Mouse (Mus musculus): Measurements from ENCODE around the gene Orm1.

DNA sequence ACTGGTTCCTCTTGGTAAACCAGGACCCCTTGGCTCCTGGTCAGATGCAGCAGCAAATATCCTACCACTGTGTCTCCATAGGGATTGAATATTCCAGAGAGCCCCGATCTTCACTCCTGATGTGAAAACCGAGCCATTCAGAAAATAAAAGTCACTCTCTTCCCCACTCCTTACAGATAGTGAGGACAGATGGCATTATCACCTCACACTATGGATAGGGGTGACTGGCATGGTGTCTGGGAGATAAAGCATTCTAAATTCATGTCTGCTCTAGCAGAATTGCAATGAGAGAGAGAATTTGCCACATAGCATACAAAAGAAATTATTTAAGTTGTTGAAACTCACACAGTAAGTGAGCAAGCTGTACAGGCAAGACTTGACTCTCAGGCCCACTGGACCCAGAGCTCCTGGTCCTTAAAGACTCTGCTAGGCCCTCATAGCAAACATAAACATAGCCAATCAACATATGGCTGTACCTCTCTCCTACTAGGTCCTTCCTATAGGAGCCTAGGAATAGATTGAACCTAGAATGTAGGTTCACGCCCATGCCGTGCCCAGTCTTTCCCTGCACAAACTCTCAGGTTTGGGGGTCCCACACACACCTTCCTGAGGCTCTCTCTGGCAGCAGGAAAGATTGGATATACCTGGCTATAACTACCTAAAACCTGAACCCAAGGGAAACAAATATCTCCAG is 38.5 kb downstream of the Orm1 start:
- TF ChIP-seq POLR2A (IDR thresholded peaks at IDR 0.05; ENCODE audit: borderline replicate concordance, control insufficient read depth, low read depth, low read length) (no peak), CTCF (IDR thresholded peaks at IDR 0.05; ENCODE audit: control insufficient read depth, insufficient read depth, low read length) (no peak)

Data from bone marrow, adult 2 months (tissue).